In genomic region chr17:24479431-24479830, GRCm38 (mm10) we compare ENCODE assay signal across 8 mouse cellular contexts. TPM values are rescaled to one million over a fixed set of nuclear protein-coding genes. Genes with fewer than 3 reads are reported as not detected.
DNase-seq lines count a peak whose midpoint lies in the region; ATAC-seq and TF ChIP-seq lines count a peak whose summit lies in the region.

No protein-coding gene starts in this region.

- no peaks in the 10 kb centered on the region for H3K9me3 ChIP-seq in heart, embryonic 15.5 days (replicated peaks)
- no peaks in the 10 kb centered on the region for H3K9me3 ChIP-seq in hindbrain, embryonic 14.5 days (ENCODE audit: control insufficient read depth, low read length)
- H3K9me3 ChIP-seq in midbrain, embryonic 12.5 days = no peaks in the 10 kb centered on the region

- H3K27me3 ChIP-seq in heart, embryonic 15.5 days = no peaks in the 10 kb centered on the region
- H3K27me3 ChIP-seq in hindbrain, embryonic 14.5 days (ENCODE audit: control insufficient read depth, insufficient read depth, low read length) = no peaks in the 10 kb centered on the region
- H3K27me3 ChIP-seq in midbrain, embryonic 12.5 days = no peaks in the 10 kb centered on the region

- DNase-seq in heart, adult 9 months (ENCODE audit: low spot score in 2 of 2) = no peak
- no peak for DNase-seq in hindbrain, embryonic 14.5 days (ENCODE audit: low spot score)
- no peak for DNase-seq in testis, postnatal 10 days (ENCODE audit: low spot score)
- DNase-seq in layer of hippocampus, postnatal 14 days (ENCODE audit: low spot score in 2 of 2) = no peak
- DNase-seq in ovary, adult 18-20 months (ENCODE audit: low spot score) = no peak

- WGBS in heart, embryonic 15.5 days = 21% methylated on average over 1 of the region's 1 CpGs
- WGBS in hindbrain, embryonic 14.5 days = 29% methylated on average over 1 of the region's 1 CpGs
- 31% methylated on average over 1 of the region's 1 CpGs for WGBS in midbrain, embryonic 12.5 days

- no peak overlapping the region for H3K27ac ChIP-seq in heart, embryonic 15.5 days
- H3K27ac ChIP-seq in bone marrow macrophage, adult 2 months (ENCODE audit: insufficient read depth, low read depth, low read length) = peak overlapping the region; percentile 39; the same call in 1 of the 2 replicates
- peak overlapping the region; percentile 94 for H3K27ac ChIP-seq in hindbrain, embryonic 14.5 days
- H3K27ac ChIP-seq in midbrain, embryonic 12.5 days (replicated peaks) = no peak overlapping the region

- TF ChIP-seq POLR2A in bone marrow macrophage, adult 2 months (IDR thresholded peaks at IDR 0.05; ENCODE audit: borderline replicate concordance, low read depth, low read length) = no peak

- peak overlapping the region; percentile 60 for H3K4me2 ChIP-seq in heart, embryonic 15.5 days
- H3K4me2 ChIP-seq in hindbrain, embryonic 14.5 days (replicated peaks) = peak overlapping the region; percentile 65
- peak overlapping the region; percentile 55; the same call in 1 of the 2 replicates for H3K4me2 ChIP-seq in midbrain, embryonic 12.5 days (replicated peaks)

- H3K4me3 ChIP-seq in heart, embryonic 15.5 days = peak overlapping the region; percentile 81
- H3K4me3 ChIP-seq in bone marrow macrophage, adult 2 months (ENCODE audit: insufficient read depth, low read length) = no peak overlapping the region
- peak overlapping the region; percentile 76 for H3K4me3 ChIP-seq in hindbrain, embryonic 14.5 days (replicated peaks; ENCODE audit: low read length)
- H3K4me3 ChIP-seq in midbrain, embryonic 12.5 days = peak overlapping the region; percentile 65

- peaks cover 14% of the 10 kb centered on the region for H3K4me1 ChIP-seq in heart, embryonic 15.5 days (replicated peaks)
- H3K4me1 ChIP-seq in bone marrow macrophage, adult 2 months (ENCODE audit: control insufficient read depth, insufficient read depth, low read length) = peaks cover 19% of the 10 kb centered on the region
- H3K4me1 ChIP-seq in hindbrain, embryonic 14.5 days (replicated peaks; ENCODE audit: control insufficient read depth, insufficient read depth, low read length) = no peaks in the 10 kb centered on the region; the same call in 1 of the 2 replicates
- H3K4me1 ChIP-seq in midbrain, embryonic 12.5 days = peaks cover 19% of the 10 kb centered on the region

- ATAC-seq in heart, embryonic 15.5 days (replicated peaks; ENCODE audit: insufficient number of reproducible peaks, insufficient read depth, low FRiP score, low read depth) = no peak
- ATAC-seq in hindbrain, embryonic 14.5 days (ENCODE audit: low FRiP score) = no peak
- ATAC-seq in midbrain, embryonic 12.5 days (ENCODE audit: low FRiP score, low read depth) = no peak

- no peak for TF ChIP-seq CTCF in bone marrow macrophage, adult 2 months (IDR thresholded peaks at IDR 0.05; ENCODE audit: low read depth, low read length)

- no peak overlapping the region for H3K9ac ChIP-seq in heart, embryonic 15.5 days
- H3K9ac ChIP-seq in hindbrain, embryonic 14.5 days = peak overlapping the region; percentile 80; the same call in 1 of the 2 replicates
- H3K9ac ChIP-seq in midbrain, embryonic 12.5 days (replicated peaks) = no peak overlapping the region

- peaks cover 29% of the 10 kb centered on the region for H3K36me3 ChIP-seq in heart, embryonic 15.5 days
- H3K36me3 ChIP-seq in hindbrain, embryonic 14.5 days (replicated peaks; ENCODE audit: control insufficient read depth, insufficient read depth) = peaks cover 28% of the 10 kb centered on the region
- peaks cover 30% of the 10 kb centered on the region for H3K36me3 ChIP-seq in midbrain, embryonic 12.5 days

RNA-seq across cellular contexts. Expression of gene Mlst8, which starts 0.6 kb away (rescaled TPM):
- polyA plus RNA-seq in heart, embryonic 15.5 days (2015; fragmentation: Nextera tagmentation; extraction: Ambion mirVana) = 15.2 and 18.8 TPM in 2 replicates
- polyA plus RNA-seq in bone marrow macrophage, adult 2 months (2012; ENCODE audit: insufficient read depth, insufficient read length, missing spikeins) = 14.8 and 16.0 TPM in 2 replicates
- polyA plus RNA-seq in hindbrain, embryonic 14.5 days (2014; fragmentation: Nextera tagmentation; extraction: Ambion mirVana) = 30.2 and 31.1 TPM in 2 replicates
- polyA plus RNA-seq in midbrain, embryonic 12.5 days (2016; fragmentation: Nextera tagmentation; extraction: Ambion mirVana) = 37.0 TPM in 2 replicates
- total RNA-seq in layer of hippocampus, postnatal 14 days (2021) = 10 to 100 TPM; 30.7 to 32.1 TPM

RNA-seq across cellular contexts. Expression of gene Bricd5, which starts 5.7 kb away (rescaled TPM):
- polyA plus RNA-seq in heart, embryonic 15.5 days (2015; fragmentation: Nextera tagmentation; extraction: Ambion mirVana) = 0.18 TPM in 1 of 2 replicates, not detected in the other
- polyA plus RNA-seq in bone marrow macrophage, adult 2 months (2012; ENCODE audit: insufficient read depth, insufficient read length, missing spikeins) = not detected in 2 replicates
- polyA plus RNA-seq in hindbrain, embryonic 14.5 days (2014; fragmentation: Nextera tagmentation; extraction: Ambion mirVana) = 0.75 TPM in 1 of 2 replicates, not detected in the other
- polyA plus RNA-seq in midbrain, embryonic 12.5 days (2016; fragmentation: Nextera tagmentation; extraction: Ambion mirVana) = 0.34 TPM in 1 of 2 replicates, not detected in the other
- 1 to 10 TPM; 1.0 to 2.1 TPM for total RNA-seq in layer of hippocampus, postnatal 14 days (2021)

RNA-seq across cellular contexts. Expression of gene Caskin1, which starts 9.0 kb away (rescaled TPM):
- polyA plus RNA-seq in heart, embryonic 15.5 days (2015; fragmentation: Nextera tagmentation; extraction: Ambion mirVana) = 0.39 and 0.94 TPM in 2 replicates
- polyA plus RNA-seq in bone marrow macrophage, adult 2 months (2012; ENCODE audit: insufficient read depth, insufficient read length, missing spikeins) = 0.34 TPM in 1 of 2 replicates, not detected in the other
- 45.7 and 46.8 TPM in 2 replicates for polyA plus RNA-seq in hindbrain, embryonic 14.5 days (2014; fragmentation: Nextera tagmentation; extraction: Ambion mirVana)
- polyA plus RNA-seq in midbrain, embryonic 12.5 days (2016; fragmentation: Nextera tagmentation; extraction: Ambion mirVana) = 20.2 and 23.0 TPM in 2 replicates
- total RNA-seq in layer of hippocampus, postnatal 14 days (2021) = 100 to 1,000 TPM; 155 to 161 TPM

RNA-seq across cellular contexts. Expression of gene Pgp, which starts 9.2 kb away (rescaled TPM):
- 60.5 and 63.0 TPM in 2 replicates for polyA plus RNA-seq in heart, embryonic 15.5 days (2015; fragmentation: Nextera tagmentation; extraction: Ambion mirVana)
- polyA plus RNA-seq in bone marrow macrophage, adult 2 months (2012; ENCODE audit: insufficient read depth, insufficient read length, missing spikeins) = 21.4 and 24.2 TPM in 2 replicates
- 71.2 and 73.5 TPM in 2 replicates for polyA plus RNA-seq in hindbrain, embryonic 14.5 days (2014; fragmentation: Nextera tagmentation; extraction: Ambion mirVana)
- polyA plus RNA-seq in midbrain, embryonic 12.5 days (2016; fragmentation: Nextera tagmentation; extraction: Ambion mirVana) = 60.0 TPM in 2 replicates
- total RNA-seq in layer of hippocampus, postnatal 14 days (2021) = 10 to 100 TPM; 71.8 to 73.5 TPM

RNA-seq across cellular contexts. Expression of gene E4f1, which starts 9.3 kb away (rescaled TPM):
- polyA plus RNA-seq in heart, embryonic 15.5 days (2015; fragmentation: Nextera tagmentation; extraction: Ambion mirVana) = 20.5 and 29.1 TPM in 2 replicates
- 21.7 and 25.0 TPM in 2 replicates for polyA plus RNA-seq in bone marrow macrophage, adult 2 months (2012; ENCODE audit: insufficient read depth, insufficient read length, missing spikeins)
- polyA plus RNA-seq in hindbrain, embryonic 14.5 days (2014; fragmentation: Nextera tagmentation; extraction: Ambion mirVana) = 20.6 and 25.8 TPM in 2 replicates
- 36.5 and 41.9 TPM in 2 replicates for polyA plus RNA-seq in midbrain, embryonic 12.5 days (2016; fragmentation: Nextera tagmentation; extraction: Ambion mirVana)
- 10 to 100 TPM; 27.8 to 32.3 TPM for total RNA-seq in layer of hippocampus, postnatal 14 days (2021)

Comparison
In these comparisons a context has a peak if more than half of its experiments do, and no peak if none do; other contexts are left out.
1. H3K27ac ChIP-seq: peak in bone marrow macrophage, adult 2 months (single experiment) and hindbrain, embryonic 14.5 days (single experiment); none in heart, embryonic 15.5 days (single experiment) and midbrain, embryonic 12.5 days (single experiment).
2. RNA of gene Caskin1, which starts 9.0 kb away (polyA plus RNA-seq): 45.7 to 46.8 TPM in hindbrain, embryonic 14.5 days and 20.2 to 23.0 TPM in midbrain, embryonic 12.5 days; 0.39 to 0.94 TPM in heart, embryonic 15.5 days and 0.34 TPM in bone marrow macrophage, adult 2 months; every median in the first group is over 10 times any median in the second.
3. Peak in every context shown above with its lines, with median percentiles within 50 percentile points of each other: H3K4me2 ChIP-seq.